Mouse (Mus musculus): ENCODE measurements around the gene Krtap1-4. TPM values are rescaled to one million over a fixed set of nuclear protein-coding genes. Genes with fewer than 3 reads are reported as not detected.

Gene Krtap1-4
- polyA plus RNA-seq, 1 experiment, result not detected

DNA sequence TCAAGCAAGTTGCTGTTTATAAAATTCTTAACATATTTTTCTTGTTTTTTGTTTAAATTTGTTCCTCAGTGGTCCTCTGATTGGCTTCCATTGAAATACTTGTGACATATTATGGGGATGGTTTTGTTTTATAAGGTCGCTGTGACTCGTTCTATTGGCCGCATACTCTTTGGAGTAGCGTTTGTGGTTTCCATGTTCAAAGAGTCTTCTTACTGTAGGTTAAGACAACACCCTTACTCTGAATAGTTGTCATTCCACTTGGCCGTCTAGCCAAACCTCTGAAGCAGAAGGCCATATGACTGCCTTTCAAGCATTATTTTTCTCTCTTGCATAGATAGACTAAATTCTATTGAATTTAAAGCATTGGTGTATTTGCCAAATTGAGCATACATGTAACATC is 2.4 kb downstream of the Krtap1-4 start:
- Histone ChIP-seq H3K4me3 (ENCODE audit: low read depth, low read length) (no peak overlapping the region), H3K27me3 (ENCODE audit: control insufficient read depth, insufficient read depth, low read length, poor library complexity, severe bottlenecking) (no peaks in the 10 kb centered on the region), H3K4me1 (ENCODE audit: control insufficient read depth, insufficient read depth, low read length) (no peaks in the 10 kb centered on the region), H3K36me3 (ENCODE audit: control insufficient read depth, insufficient read depth, low read length, poor library complexity, severe bottlenecking) (no peaks in the 10 kb centered on the region), H3K9ac (ENCODE audit: low read depth, poor library complexity, severe bottlenecking) (no peak overlapping the region), H3K9me3 (replicated peaks; ENCODE audit: control insufficient read depth, insufficient read depth, low read length, poor library complexity, severe bottlenecking) (no peaks in the 10 kb centered on the region), H3K27ac (ENCODE audit: insufficient read depth, low read length) (no peak overlapping the region)
- TF ChIP-seq CTCF (IDR thresholded peaks at IDR 0.05; ENCODE audit: low read depth, low read length), result no peak

DNA sequence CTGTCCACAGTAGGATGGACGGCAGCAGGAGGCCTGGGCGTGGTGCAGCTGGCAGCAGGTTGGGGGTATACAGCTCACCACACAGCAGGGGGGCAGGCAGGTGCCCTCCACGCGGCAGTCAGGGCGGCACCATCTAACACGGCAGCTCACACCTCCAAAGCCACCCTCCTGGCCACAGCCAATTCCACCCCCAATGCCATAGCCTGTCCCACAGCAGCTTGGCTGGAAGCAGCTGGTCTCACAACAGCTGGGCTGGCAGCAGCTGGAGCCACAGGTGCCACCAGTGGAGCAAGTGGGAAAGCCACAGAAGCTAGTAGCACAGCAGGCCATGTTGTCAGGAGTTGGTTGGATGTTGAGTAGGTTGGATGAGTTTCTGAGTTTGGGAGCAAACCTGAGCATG is 2.8 kb downstream of the Krtap1-4 start, which contains the start of gene Krtap1-5:
Krtap1-5 (minus strand) TSS at position 381 of the 400 bp plus-strand sequence.
- Histone ChIP-seq H3K36me3 (ENCODE audit: control insufficient read depth, insufficient read depth, low read length, poor library complexity, severe bottlenecking) (no peaks in the 10 kb centered on the region), H3K27me3 (ENCODE audit: control insufficient read depth, insufficient read depth, low read length, poor library complexity, severe bottlenecking) (no peaks in the 10 kb centered on the region), H3K9me3 (replicated peaks; ENCODE audit: control insufficient read depth, insufficient read depth, low read length, poor library complexity, severe bottlenecking) (no peaks in the 10 kb centered on the region), H3K4me1 (ENCODE audit: control insufficient read depth, insufficient read depth, low read length) (no peaks in the 10 kb centered on the region), H3K9ac (ENCODE audit: low read depth, poor library complexity, severe bottlenecking) (no peak within 1 kb of the TSS), H3K4me3 (ENCODE audit: low read depth, low read length) (no peak within 1 kb of the TSS), H3K27ac (ENCODE audit: insufficient read depth, low read length) (no peak within 1 kb of the TSS)
- TF ChIP-seq POLR2A (IDR thresholded peaks at IDR 0.05; ENCODE audit: insufficient read depth, low read length) (no peak), EP300 (IDR thresholded peaks at IDR 0.05; ENCODE audit: insufficient read depth, low read depth, low read length) (no peak), CTCF (IDR thresholded peaks at IDR 0.05; ENCODE audit: low read depth, low read length) (no peak)

DNA sequence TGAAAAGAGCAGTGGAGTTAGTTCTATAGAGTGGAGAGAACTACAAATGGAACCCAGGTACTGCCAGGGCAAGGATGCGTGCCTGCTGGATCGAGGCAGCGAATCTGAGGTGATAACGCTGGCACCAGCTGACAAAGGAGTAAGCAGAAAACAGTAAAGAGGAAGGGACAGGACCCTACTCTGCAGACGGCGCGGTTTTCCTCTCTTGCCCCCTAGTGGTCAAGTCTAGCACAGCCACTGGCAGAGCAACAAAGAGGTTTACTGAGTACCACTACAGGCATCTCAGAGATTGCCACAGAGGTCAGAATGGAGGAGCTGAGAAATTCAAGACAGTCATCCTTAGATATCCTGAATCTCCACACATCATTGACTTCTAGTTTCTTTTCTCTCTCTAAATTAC is 9.3 kb downstream of the Krtap1-4 start:
- Histone ChIP-seq H3K36me3 (ENCODE audit: control insufficient read depth, insufficient read depth, low read length, poor library complexity, severe bottlenecking) (no peaks in the 10 kb centered on the region), H3K9me3 (replicated peaks; ENCODE audit: control insufficient read depth, insufficient read depth, low read length, poor library complexity, severe bottlenecking) (no peaks in the 10 kb centered on the region), H3K27ac (ENCODE audit: insufficient read depth, low read length) (no peak overlapping the region), H3K4me1 (ENCODE audit: control insufficient read depth, insufficient read depth, low read length) (no peaks in the 10 kb centered on the region), H3K9ac (ENCODE audit: low read depth, poor library complexity, severe bottlenecking) (no peak overlapping the region), H3K4me3 (ENCODE audit: low read depth, low read length) (no peak overlapping the region), H3K27me3 (ENCODE audit: control insufficient read depth, insufficient read depth, low read length, poor library complexity, severe bottlenecking) (no peaks in the 10 kb centered on the region)
- TF ChIP-seq POLR2A (IDR thresholded peaks at IDR 0.05; ENCODE audit: insufficient read depth, low read length) (no peak), CTCF (IDR thresholded peaks at IDR 0.05; ENCODE audit: low read depth, low read length) (peak; percentile 73), EP300 (IDR thresholded peaks at IDR 0.05; ENCODE audit: insufficient read depth, low read depth, low read length) (no peak)

DNA sequence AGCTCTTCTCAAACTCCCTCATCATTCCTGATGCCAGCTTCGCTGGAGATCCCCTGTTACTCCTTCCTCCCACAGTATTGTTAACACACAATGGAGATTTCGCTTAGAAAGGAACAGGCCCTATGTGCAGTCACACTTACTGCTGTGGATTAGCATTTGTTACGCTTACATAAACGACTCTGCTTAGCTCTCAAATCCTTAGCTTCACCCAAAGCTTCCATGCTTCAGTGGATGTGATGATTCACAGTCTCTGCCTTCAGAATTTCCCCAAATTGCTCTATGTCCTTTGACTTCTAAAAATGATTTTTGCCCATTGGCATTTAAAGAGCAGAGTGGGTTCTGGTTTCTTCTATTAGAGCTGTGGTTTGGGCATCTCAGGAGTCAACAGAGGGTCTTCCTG is 10.3 kb downstream of the Krtap1-4 start:
- Histone ChIP-seq H3K4me3 (ENCODE audit: low read depth, low read length) (no peak overlapping the region), H3K9me3 (replicated peaks; ENCODE audit: control insufficient read depth, insufficient read depth, low read length, poor library complexity, severe bottlenecking) (no peaks in the 10 kb centered on the region), H3K4me1 (ENCODE audit: control insufficient read depth, insufficient read depth, low read length) (no peaks in the 10 kb centered on the region), H3K9ac (ENCODE audit: low read depth, poor library complexity, severe bottlenecking) (no peak overlapping the region), H3K36me3 (ENCODE audit: control insufficient read depth, insufficient read depth, low read length, poor library complexity, severe bottlenecking) (no peaks in the 10 kb centered on the region), H3K27me3 (ENCODE audit: control insufficient read depth, insufficient read depth, low read length, poor library complexity, severe bottlenecking) (no peaks in the 10 kb centered on the region), H3K27ac (ENCODE audit: insufficient read depth, low read length) (no peak overlapping the region)
- TF ChIP-seq POLR2A (IDR thresholded peaks at IDR 0.05; ENCODE audit: insufficient read depth, low read length) (no peak), CTCF (IDR thresholded peaks at IDR 0.05; ENCODE audit: low read depth, low read length) (no peak), EP300 (IDR thresholded peaks at IDR 0.05; ENCODE audit: insufficient read depth, low read depth, low read length) (no peak)

DNA sequence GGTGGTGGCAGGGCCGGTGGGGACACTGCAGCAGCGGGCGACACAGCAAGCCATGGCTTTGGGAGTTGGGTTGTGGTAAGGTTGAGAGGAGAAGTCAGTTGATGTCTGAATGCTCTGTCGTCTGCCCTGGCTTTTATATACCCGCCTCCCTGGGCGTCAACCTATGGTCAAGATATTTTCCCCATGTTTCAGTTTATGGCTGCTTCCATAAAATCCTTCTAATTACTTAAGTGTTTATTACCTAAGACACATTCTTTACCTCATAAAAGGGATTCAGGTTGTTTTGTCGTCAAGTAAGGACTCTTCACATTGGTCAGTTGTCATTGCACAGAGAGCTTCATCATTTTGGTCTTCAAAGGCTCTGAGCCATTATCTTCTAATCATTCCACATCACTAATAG is 16.9 kb downstream of the Krtap1-4 start, which contains the start of gene Krtap3-1:
Krtap3-1 (minus strand) TSS at position 101 of the 400 bp plus-strand sequence.
- H3K27me3 ChIP-seq (ENCODE audit: control insufficient read depth, insufficient read depth, low read length, poor library complexity, severe bottlenecking), result no peaks in the 10 kb centered on the region
- H3K4me1 ChIP-seq (ENCODE audit: control insufficient read depth, insufficient read depth, low read length), result no peaks in the 10 kb centered on the region
- no peaks in the 10 kb centered on the region for H3K9me3 ChIP-seq (replicated peaks; ENCODE audit: control insufficient read depth, insufficient read depth, low read length, poor library complexity, severe bottlenecking)
- H3K9ac ChIP-seq (ENCODE audit: low read depth, poor library complexity, severe bottlenecking), result no peak within 1 kb of the TSS
- H3K36me3 ChIP-seq (ENCODE audit: control insufficient read depth, insufficient read depth, low read length, poor library complexity, severe bottlenecking), result no peaks in the 10 kb centered on the region
- H3K27ac ChIP-seq (ENCODE audit: insufficient read depth, low read length), result no peak within 1 kb of the TSS
- no peak within 1 kb of the TSS for H3K4me3 ChIP-seq (ENCODE audit: low read depth, low read length)
- TF ChIP-seq EP300 (IDR thresholded peaks at IDR 0.05; ENCODE audit: insufficient read depth, low read depth, low read length), result no peak
- TF ChIP-seq CTCF (IDR thresholded peaks at IDR 0.05; ENCODE audit: low read depth, low read length), result no peak
- no peak for TF ChIP-seq POLR2A (IDR thresholded peaks at IDR 0.05; ENCODE audit: insufficient read depth, low read length)

DNA sequence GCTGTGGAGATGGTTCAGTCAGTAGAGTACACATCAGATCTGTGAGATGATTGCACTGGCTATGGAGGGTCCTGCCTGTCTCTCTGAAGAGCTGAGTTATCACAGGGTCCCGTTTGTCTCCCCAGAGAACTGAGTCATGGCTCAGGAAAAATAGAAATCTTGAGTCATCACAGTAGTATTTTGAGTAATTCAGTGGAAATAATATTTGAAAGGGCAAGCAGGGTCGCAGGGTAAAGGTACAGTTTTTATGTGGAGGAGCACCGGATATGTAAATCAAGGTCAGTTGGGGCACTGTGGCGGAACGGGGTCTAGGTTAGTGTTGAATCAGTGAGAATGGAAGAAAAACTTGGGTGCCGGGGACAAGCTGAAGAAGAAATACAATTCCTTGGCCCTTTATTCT is 20.9 kb downstream of the Krtap1-4 start:
- Histone ChIP-seq H3K27ac (ENCODE audit: insufficient read depth, low read length) (no peak overlapping the region), H3K4me3 (ENCODE audit: low read depth, low read length) (no peak overlapping the region), H3K9ac (ENCODE audit: low read depth, poor library complexity, severe bottlenecking) (no peak overlapping the region), H3K4me1 (ENCODE audit: control insufficient read depth, insufficient read depth, low read length) (no peaks in the 10 kb centered on the region), H3K27me3 (ENCODE audit: control insufficient read depth, insufficient read depth, low read length, poor library complexity, severe bottlenecking) (no peaks in the 10 kb centered on the region), H3K36me3 (ENCODE audit: control insufficient read depth, insufficient read depth, low read length, poor library complexity, severe bottlenecking) (no peaks in the 10 kb centered on the region), H3K9me3 (replicated peaks; ENCODE audit: control insufficient read depth, insufficient read depth, low read length, poor library complexity, severe bottlenecking) (no peaks in the 10 kb centered on the region)
- TF ChIP-seq CTCF (IDR thresholded peaks at IDR 0.05; ENCODE audit: low read depth, low read length), result no peak
